ENCODE assay signal across 10 mouse cellular contexts in genomic region chr16:91222171-91222642, GRCm38 (mm10). TPM values are rescaled to one million over a fixed set of nuclear protein-coding genes. Genes with fewer than 3 reads are reported as not detected.
DNase-seq lines count a peak whose midpoint lies in the region; ATAC-seq and TF ChIP-seq lines count a peak whose summit lies in the region.
"Had no signal": no experiment of that assay in that cellular context is flagged by ENCODE, and none has a peak within 500 bp of the region (broad histone marks: within the 10 kb centered on the region; RNA-seq: fewer than 3 reads in every experiment).

No protein-coding gene starts in this region.

- DNase-seq in gastrocnemius, adult 2 months: no peak
- DNase-seq in gastrocnemius, postnatal 25 days: no peak
- DNase-seq in right cerebral cortex, postnatal 10 days (ENCODE audit: low spot score in 2 of 2): peak; percentile 70 to 72
- DNase-seq in right cerebral cortex, postnatal 25 days: no peak
- DNase-seq in limb, embryonic 11.5 days (ENCODE audit: low spot score): peak; percentile 45
- DNase-seq in ovary, postnatal 10 days (ENCODE audit: low spot score): no peak
- no peak for DNase-seq in c-Kit-positive CD71-positive TER-119-positive erythroid progenitor cells, embryonic 14.5 days (ENCODE audit: low spot score)
- DNase-seq in MN1 (ENCODE audit: low spot score): no peak

- intact Hi-C loops in gastrocnemius, adult 2 months (cut with DNase I): no loop called here

- WGBS in limb, embryonic 11.5 days: under 1% methylated on average over 25 of the region's 25 CpGs

- H3K9ac ChIP-seq in limb, embryonic 11.5 days (ENCODE audit: low read length): no peak overlapping the region

- no peak overlapping the region for H3K27ac ChIP-seq in gastrocnemius, adult 2 months
- no peak overlapping the region for H3K27ac ChIP-seq in limb, embryonic 11.5 days (replicated peaks; ENCODE audit: low read depth, low read length)

- no peak overlapping the region for H3K4me2 ChIP-seq in limb, embryonic 11.5 days (ENCODE audit: low read depth, severe bottlenecking)

- H3K4me1 ChIP-seq in limb, embryonic 11.5 days (ENCODE audit: control insufficient read depth, insufficient read depth, low read length): peaks cover 5% of the 10 kb centered on the region; the same call in 1 of the 2 replicates

- H3K4me3 ChIP-seq in gastrocnemius, adult 2 months: peak overlapping the region; percentile 44
- no peak overlapping the region for H3K4me3 ChIP-seq in limb, embryonic 11.5 days (ENCODE audit: low read depth, low read length)

- no peaks in the 10 kb centered on the region for H3K36me3 ChIP-seq in limb, embryonic 11.5 days (ENCODE audit: control insufficient read depth, insufficient read depth, low read length)

- ATAC-seq in limb, embryonic 11.5 days (ENCODE audit: insufficient number of reproducible peaks, low FRiP score, low TSS enrichment, low read depth): no peak

- TF ChIP-seq CTCF in gastrocnemius, adult 2 months (IDR thresholded peaks at IDR 0.05): no peak

- H3K9me3 ChIP-seq in limb, embryonic 11.5 days (ENCODE audit: control insufficient read depth, low read length): no peaks in the 10 kb centered on the region

- H3K27me3 ChIP-seq in limb, embryonic 11.5 days (ENCODE audit: control insufficient read depth, insufficient read depth, low read length): peaks cover 93% of the 10 kb centered on the region

RNA-seq across cellular contexts. Expression of gene Olig2, which starts 3.0 kb away (rescaled TPM):
- total RNA-seq in gastrocnemius, adult 2 months (2021): not detected
- total RNA-seq in gastrocnemius, postnatal 25 days (2021): not detected
- not detected in 2 replicates for polyA plus RNA-seq in limb, embryonic 11.5 days (2014; fragmentation: Nextera tagmentation; extraction: Ambion mirVana)
- polyA plus RNA-seq: C2C12; large intestine, adult 2 months had no signal

RNA-seq across cellular contexts. Expression of gene Olig1, which starts 47.4 kb away (rescaled TPM):
- total RNA-seq in gastrocnemius, adult 2 months (2021): not detected
- total RNA-seq in gastrocnemius, postnatal 25 days (2021): not detected
- polyA plus RNA-seq in limb, embryonic 11.5 days (2014; fragmentation: Nextera tagmentation; extraction: Ambion mirVana): 0.13 TPM in 1 of 2 replicates, not detected in the other
- polyA plus RNA-seq: C2C12 had no signal

Comparison
In these comparisons a context has a peak if more than half of its experiments do, and no peak if none do; other contexts are left out.
1. DNase-seq: peak in right cerebral cortex, postnatal 10 days (2 of 2) and limb, embryonic 11.5 days (single experiment); none in gastrocnemius, adult 2 months (single experiment), gastrocnemius, postnatal 25 days (single experiment), right cerebral cortex, postnatal 25 days (single experiment), ovary, postnatal 10 days (single experiment), c-Kit-positive CD71-positive TER-119-positive erythroid progenitor cells, embryonic 14.5 days (single experiment) and MN1 (single experiment).